Mouse (Mus musculus): ENCODE measurements around the gene Fcnb. TPM values are rescaled to one million over a fixed set of nuclear protein-coding genes. Genes with fewer than 3 reads are reported as not detected.

Gene Fcnb
- polyA plus RNA-seq (2014; fragmentation: Nextera tagmentation; extraction: Ambion mirVana): 0.52 TPM in 1 of 2 replicates, not detected in the other

- Histone ChIP-seq H3K27ac (replicated peaks; ENCODE audit: low read depth, low read length) (no peak within 1 kb of the TSS), H3K27me3 (ENCODE audit: control insufficient read depth, insufficient read depth, low read length) (no peaks in the 10 kb centered on the region), H3K9ac (replicated peaks; ENCODE audit: low read length) (no peak within 1 kb of the TSS), H3K4me2 (ENCODE audit: low read depth, low read length) (no peak within 1 kb of the TSS), H3K4me1 (ENCODE audit: control insufficient read depth, insufficient read depth, low read length) (no peaks in the 10 kb centered on the region), H3K36me3 (replicated peaks; ENCODE audit: control insufficient read depth, insufficient read depth, low read depth, low read length) (no peaks in the 10 kb centered on the region), H3K4me3 (ENCODE audit: low read depth, low read length) (no peak within 1 kb of the TSS), H3K9me3 (replicated peaks; ENCODE audit: control insufficient read depth, low read length) (no peaks in the 10 kb centered on the region)
- WGBS: 86% methylated on average over 3 of the region's 3 CpGs
- DNase-seq (ENCODE audit: low spot score) (no peak), ATAC-seq (replicated peaks; ENCODE audit: insufficient number of reproducible peaks, low FRiP score, low TSS enrichment, low read depth) (no peak)
Measured at GRCm38 (mm10) chr2:28084768-28085167, at the start of gene Fcnb. TSS of gene Fcnb (minus strand) at chr2:28084885.

DNA sequence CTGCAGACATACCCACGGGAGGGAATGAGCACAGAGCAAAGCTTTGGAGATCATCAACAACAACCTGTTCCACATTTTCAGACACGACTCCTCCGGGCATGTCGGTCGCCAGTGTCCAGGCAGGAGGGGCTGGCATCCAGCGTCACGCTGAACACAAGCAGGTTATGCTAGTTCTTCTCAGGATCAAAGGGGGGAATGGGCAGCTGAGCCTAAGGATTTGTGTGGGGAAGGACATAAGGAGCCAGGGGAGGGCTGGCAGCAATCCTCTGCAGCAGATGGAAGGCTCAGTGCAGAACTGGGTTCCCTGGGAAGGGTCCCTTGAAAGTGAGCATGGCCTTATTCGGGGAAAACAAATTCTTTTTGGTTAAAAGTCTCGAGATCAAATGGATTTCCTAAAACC lies 49.1 kb upstream of the Fcnb start:
- Histone ChIP-seq H3K36me3 (replicated peaks; ENCODE audit: control insufficient read depth, insufficient read depth, low read depth, low read length) (no peaks in the 10 kb centered on the region), H3K27ac (replicated peaks; ENCODE audit: low read depth, low read length) (no peak overlapping the region), H3K9me3 (replicated peaks; ENCODE audit: control insufficient read depth, low read length) (no peaks in the 10 kb centered on the region), H3K4me1 (ENCODE audit: control insufficient read depth, insufficient read depth, low read length) (no peaks in the 10 kb centered on the region), H3K9ac (replicated peaks; ENCODE audit: low read length) (no peak overlapping the region), H3K4me2 (ENCODE audit: low read depth, low read length) (no peak overlapping the region), H3K27me3 (ENCODE audit: control insufficient read depth, insufficient read depth, low read length) (no peaks in the 10 kb centered on the region), H3K4me3 (ENCODE audit: low read depth, low read length) (no peak overlapping the region)
- DNase-seq (ENCODE audit: low spot score) (no peak), ATAC-seq (replicated peaks; ENCODE audit: insufficient number of reproducible peaks, low FRiP score, low TSS enrichment, low read depth) (no peak)
- 87% methylated on average over 9 of the region's 9 CpGs for WGBS

- H3K36me3 ChIP-seq (replicated peaks; ENCODE audit: control insufficient read depth, insufficient read depth, low read depth, low read length): no peaks in the 10 kb centered on the region
- H3K27ac ChIP-seq (replicated peaks; ENCODE audit: low read depth, low read length): no peak overlapping the region
- H3K9ac ChIP-seq (replicated peaks; ENCODE audit: low read length): no peak overlapping the region
- H3K9me3 ChIP-seq (replicated peaks; ENCODE audit: control insufficient read depth, low read length): no peaks in the 10 kb centered on the region
- no peak overlapping the region for H3K4me3 ChIP-seq (ENCODE audit: low read depth, low read length)
- no peaks in the 10 kb centered on the region for H3K4me1 ChIP-seq (ENCODE audit: control insufficient read depth, insufficient read depth, low read length)
- no peaks in the 10 kb centered on the region for H3K27me3 ChIP-seq (ENCODE audit: control insufficient read depth, insufficient read depth, low read length)
- WGBS: 80% methylated on average over 4 of the region's 4 CpGs
- DNase-seq (ENCODE audit: low spot score) (no peak), ATAC-seq (replicated peaks; ENCODE audit: insufficient number of reproducible peaks, low FRiP score, low TSS enrichment, low read depth) (no peak)
- H3K4me2 ChIP-seq (ENCODE audit: low read depth, low read length): no peak overlapping the region
Measured at GRCm38 (mm10) chr2:28132117-28132516, 47.4 kb upstream of the Fcnb start.

- Histone ChIP-seq H3K4me2 (ENCODE audit: low read depth, low read length) (no peak overlapping the region), H3K27ac (replicated peaks; ENCODE audit: low read depth, low read length) (no peak overlapping the region), H3K4me1 (ENCODE audit: control insufficient read depth, insufficient read depth, low read length) (no peaks in the 10 kb centered on the region), H3K36me3 (replicated peaks; ENCODE audit: control insufficient read depth, insufficient read depth, low read depth, low read length) (no peaks in the 10 kb centered on the region), H3K9me3 (replicated peaks; ENCODE audit: control insufficient read depth, low read length) (no peaks in the 10 kb centered on the region), H3K27me3 (ENCODE audit: control insufficient read depth, insufficient read depth, low read length) (no peaks in the 10 kb centered on the region), H3K4me3 (ENCODE audit: low read depth, low read length) (no peak overlapping the region), H3K9ac (replicated peaks; ENCODE audit: low read length) (no peak overlapping the region)
- DNase-seq (ENCODE audit: low spot score) (no peak), ATAC-seq (replicated peaks; ENCODE audit: insufficient number of reproducible peaks, low FRiP score, low TSS enrichment, low read depth) (no peak)
- 80% methylated on average over 12 of the region's 12 CpGs for WGBS
Measured at GRCm38 (mm10) chr2:28126763-28127438, 42.2 kb upstream of the Fcnb start.

GRCm38 (mm10) chr2:28123910-28124309 lies 39.2 kb upstream of the Fcnb start:
- no peak for ATAC-seq (replicated peaks; ENCODE audit: insufficient number of reproducible peaks, low FRiP score, low TSS enrichment, low read depth)
- Histone ChIP-seq H3K9ac (replicated peaks; ENCODE audit: low read length) (no peak overlapping the region), H3K4me3 (ENCODE audit: low read depth, low read length) (no peak overlapping the region), H3K4me1 (ENCODE audit: control insufficient read depth, insufficient read depth, low read length) (no peaks in the 10 kb centered on the region), H3K27ac (replicated peaks; ENCODE audit: low read depth, low read length) (no peak overlapping the region), H3K9me3 (replicated peaks; ENCODE audit: control insufficient read depth, low read length) (no peaks in the 10 kb centered on the region), H3K36me3 (replicated peaks; ENCODE audit: control insufficient read depth, insufficient read depth, low read depth, low read length) (no peaks in the 10 kb centered on the region), H3K4me2 (ENCODE audit: low read depth, low read length) (no peak overlapping the region), H3K27me3 (ENCODE audit: control insufficient read depth, insufficient read depth, low read length) (no peaks in the 10 kb centered on the region)
- DNase-seq (ENCODE audit: low spot score): no peak
- 93% methylated on average over 2 of the region's 2 CpGs for WGBS

- WGBS: 68% methylated on average over 4 of the region's 4 CpGs
- no peaks in the 10 kb centered on the region for H3K4me1 ChIP-seq (ENCODE audit: control insufficient read depth, insufficient read depth, low read length)
Measured at GRCm38 (mm10) chr2:28121309-28121708, 36.6 kb upstream of the Fcnb start.

GRCm38 (mm10) chr2:28120342-28120741 lies 35.7 kb upstream of the Fcnb start:
- DNase-seq (ENCODE audit: low spot score) (no peak), ATAC-seq (replicated peaks; ENCODE audit: insufficient number of reproducible peaks, low FRiP score, low TSS enrichment, low read depth) (no peak)
- Histone ChIP-seq H3K4me1 (ENCODE audit: control insufficient read depth, insufficient read depth, low read length) (no peaks in the 10 kb centered on the region), H3K36me3 (replicated peaks; ENCODE audit: control insufficient read depth, insufficient read depth, low read depth, low read length) (no peaks in the 10 kb centered on the region), H3K4me3 (ENCODE audit: low read depth, low read length) (no peak overlapping the region), H3K27ac (replicated peaks; ENCODE audit: low read depth, low read length) (no peak overlapping the region), H3K27me3 (ENCODE audit: control insufficient read depth, insufficient read depth, low read length) (no peaks in the 10 kb centered on the region), H3K9ac (replicated peaks; ENCODE audit: low read length) (no peak overlapping the region), H3K9me3 (replicated peaks; ENCODE audit: control insufficient read depth, low read length) (no peaks in the 10 kb centered on the region), H3K4me2 (ENCODE audit: low read depth, low read length) (no peak overlapping the region)
- 92% methylated on average over 9 of the region's 9 CpGs for WGBS

More at GRCm38 (mm10) chr2:28121309-28121708, 36.6 kb upstream of the Fcnb start:
- no peak overlapping the region for H3K9ac ChIP-seq (replicated peaks; ENCODE audit: low read length)
- H3K27me3 ChIP-seq (ENCODE audit: control insufficient read depth, insufficient read depth, low read length): no peaks in the 10 kb centered on the region
- ATAC-seq (replicated peaks; ENCODE audit: insufficient number of reproducible peaks, low FRiP score, low TSS enrichment, low read depth) (no peak), DNase-seq (ENCODE audit: low spot score) (no peak)
- no peak overlapping the region for H3K4me2 ChIP-seq (ENCODE audit: low read depth, low read length)
- no peak overlapping the region for H3K27ac ChIP-seq (replicated peaks; ENCODE audit: low read depth, low read length)
- H3K4me3 ChIP-seq (ENCODE audit: low read depth, low read length): no peak overlapping the region
- no peaks in the 10 kb centered on the region for H3K36me3 ChIP-seq (replicated peaks; ENCODE audit: control insufficient read depth, insufficient read depth, low read depth, low read length)
- no peaks in the 10 kb centered on the region for H3K9me3 ChIP-seq (replicated peaks; ENCODE audit: control insufficient read depth, low read length)

DNA sequence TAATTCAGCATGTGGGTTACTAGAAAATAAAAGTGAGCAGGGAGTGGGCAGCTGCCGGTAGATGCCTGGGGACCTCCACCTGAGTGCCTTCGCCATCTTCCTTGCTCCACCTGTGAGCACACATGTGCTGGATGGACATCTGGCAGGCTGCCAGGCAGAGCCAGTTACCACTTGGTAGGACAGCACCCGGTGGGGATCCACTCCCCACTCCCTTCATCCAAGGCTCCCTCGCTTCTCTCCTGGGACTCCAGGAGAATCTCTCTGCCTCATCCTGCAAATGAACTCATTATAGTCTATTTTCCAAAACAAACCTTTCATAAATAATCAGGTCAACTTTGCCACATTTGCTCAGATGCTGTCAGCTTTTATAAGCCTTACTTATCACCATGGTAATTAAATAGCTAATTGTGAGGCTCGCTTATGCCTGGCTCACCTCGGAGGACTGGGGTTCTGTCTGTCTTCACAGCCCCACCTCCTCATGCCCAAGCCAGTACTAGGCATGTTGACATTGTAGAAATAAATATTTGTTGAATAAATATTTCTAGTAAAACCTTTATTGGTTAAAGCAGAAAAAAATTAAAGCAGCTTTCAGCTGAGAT lies 33.9 kb upstream of the Fcnb start:
- H3K36me3 ChIP-seq (replicated peaks; ENCODE audit: control insufficient read depth, insufficient read depth, low read depth, low read length): no peaks in the 10 kb centered on the region
- H3K9me3 ChIP-seq (replicated peaks; ENCODE audit: control insufficient read depth, low read length): no peaks in the 10 kb centered on the region
- 0 out of 2 replicates have a peak, but pooled peaks have one; percentile 30 for ATAC-seq (replicated peaks; ENCODE audit: insufficient number of reproducible peaks, low FRiP score, low TSS enrichment, low read depth)
- no peak for DNase-seq (ENCODE audit: low spot score)
- H3K27me3 ChIP-seq (ENCODE audit: control insufficient read depth, insufficient read depth, low read length): no peaks in the 10 kb centered on the region
- H3K4me3 ChIP-seq (ENCODE audit: low read depth, low read length): no peak overlapping the region
- H3K27ac ChIP-seq (replicated peaks; ENCODE audit: low read depth, low read length): no peak overlapping the region
- H3K4me2 ChIP-seq (ENCODE audit: low read depth, low read length): no peak overlapping the region
- no peaks in the 10 kb centered on the region for H3K4me1 ChIP-seq (ENCODE audit: control insufficient read depth, insufficient read depth, low read length)
- WGBS: 61% methylated on average over 6 of the region's 6 CpGs
- no peak overlapping the region for H3K9ac ChIP-seq (replicated peaks; ENCODE audit: low read length)
